Mouse (Mus musculus) cerebellum, postnatal 25 days (tissue): Measurements from ENCODE around the gene Ccdc88b.

ENCODE experiments used
- DNase-seq, 2 experiments: peaks; one replicate each; pipeline ENCODE4 v3.0.0; 2021; ENCODE audit warnings: mixed read lengths in 2 of 2

The Ccdc88b gene

GRCm38 (mm10) chr19:6857003-6857360, 1.0 kb downstream of the Ccdc88b start:
- no peak for DNase-seq

GRCm38 (mm10) chr19:6856281-6857002, 1.6 kb downstream of the Ccdc88b start:
- no peak for DNase-seq

GRCm38 (mm10) chr19:6855225-6856031, 2.6 kb downstream of the Ccdc88b start:
- DNase-seq, result peak; percentile 69 to 80

- DNase-seq, result peak in 1 of 2 experiments; percentile 5
Observed at GRCm38 (mm10) chr19:6854658-6855057, 3.4 kb downstream of the Ccdc88b start.

GRCm38 (mm10) chr19:6853903-6854302, 4.1 kb downstream of the Ccdc88b start:
- DNase-seq, result no peak

GRCm38 (mm10) chr19:6852393-6853305, 5.4 kb downstream of the Ccdc88b start:
- no peak for DNase-seq

- no peak for DNase-seq
Observed at GRCm38 (mm10) chr19:6851497-6851896, 6.5 kb downstream of the Ccdc88b start.

GRCm38 (mm10) chr19:6849506-6850068, 8.4 kb downstream of the Ccdc88b start:
- no peak for DNase-seq

- DNase-seq, result peak; percentile 52 to 62
Observed at GRCm38 (mm10) chr19:6847841-6848517, 10.0 kb downstream of the Ccdc88b start.

GRCm38 (mm10) chr19:6846050-6846449, 12.0 kb downstream of the Ccdc88b start:
- DNase-seq, result no peak

GRCm38 (mm10) chr19:6842353-6842752, 15.7 kb downstream of the Ccdc88b start:
- DNase-seq, result no peak

- DNase-seq, result no peak
Observed at GRCm38 (mm10) chr19:6841292-6841597, 16.8 kb downstream of the Ccdc88b start.

- DNase-seq, result peak; percentile 76 to 82
Observed at GRCm38 (mm10) chr19:6840475-6841291, 17.3 kb downstream of the Ccdc88b start, which contains the start of gene Rps6ka4. Rps6ka4 (minus strand) TSS chr19:6840636.

- peak; percentile 63 to 77 for DNase-seq
Observed at GRCm38 (mm10) chr19:6839615-6840474, 18.2 kb downstream of the Ccdc88b start.

- DNase-seq, result no peak
Observed at GRCm38 (mm10) chr19:6832363-6832762, 25.6 kb downstream of the Ccdc88b start.

GRCm38 (mm10) chr19:6831331-6831730, 26.7 kb downstream of the Ccdc88b start:
- DNase-seq, result peak in 1 of 2 experiments; percentile 24

- no peak for DNase-seq
Observed at GRCm38 (mm10) chr19:6830556-6831316, 27.3 kb downstream of the Ccdc88b start.

- no peak for DNase-seq
Observed at GRCm38 (mm10) chr19:6829870-6830555, 28.0 kb downstream of the Ccdc88b start.

GRCm38 (mm10) chr19:6829069-6829468, 28.9 kb downstream of the Ccdc88b start:
- DNase-seq, result no peak
